Mouse (Mus musculus) monocyte, adult 5-6 weeks (primary cell): ENCODE measurements around the gene Kpna7. TPM values are rescaled to one million over a fixed set of nuclear protein-coding genes. Genes with fewer than 3 reads are reported as not detected.
"Not testable (repeated sequence)": the region's sequence is repeated elsewhere in the genome, so short reads cannot be mapped to it uniquely, and the experiment has no call there.

Experiments used
- ATAC-seq: fragments of 153-309, 156-312 bp; replicated peaks from 2 replicates; pipeline ENCODE4 v1.8.0; 2017; ENCODE audit warnings: mild to moderate bottlenecking; ENCODE audit not compliant: low TSS enrichment, insufficient number of reproducible peaks, severe bottlenecking, poor library complexity, low FRiP score
- total RNA-seq: library from RNA; stranded (forward); fragments of 200-1000, 200-491, 200-594 nt; gene quantifications from 3 replicates; pipeline ENCODE4 v1.2.3, GENCODE M21; 2017

The Kpna7 gene
- total RNA-seq, 1 experiment from 2014 or later, result not detected

DNA sequence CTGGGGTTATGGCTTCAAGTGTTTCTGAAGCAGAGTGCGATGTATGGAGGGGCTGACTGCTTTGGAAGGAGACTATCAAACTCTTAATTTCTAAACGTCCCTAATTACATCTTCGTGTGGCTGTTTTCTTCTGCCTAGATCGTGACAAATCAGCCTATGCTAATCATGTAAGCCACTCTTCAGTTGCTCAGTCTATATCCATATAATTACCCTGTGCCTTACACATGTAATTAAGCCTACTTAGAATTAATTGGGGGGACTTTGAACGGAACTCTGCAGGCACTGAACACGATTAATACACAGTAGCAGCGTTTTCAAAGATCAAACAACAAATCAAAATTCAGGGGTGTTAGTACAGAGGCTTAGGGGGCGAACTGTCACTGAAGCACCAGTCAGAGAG lies 25.9 kb downstream of the Kpna7 start:
- no peak for ATAC-seq

DNA sequence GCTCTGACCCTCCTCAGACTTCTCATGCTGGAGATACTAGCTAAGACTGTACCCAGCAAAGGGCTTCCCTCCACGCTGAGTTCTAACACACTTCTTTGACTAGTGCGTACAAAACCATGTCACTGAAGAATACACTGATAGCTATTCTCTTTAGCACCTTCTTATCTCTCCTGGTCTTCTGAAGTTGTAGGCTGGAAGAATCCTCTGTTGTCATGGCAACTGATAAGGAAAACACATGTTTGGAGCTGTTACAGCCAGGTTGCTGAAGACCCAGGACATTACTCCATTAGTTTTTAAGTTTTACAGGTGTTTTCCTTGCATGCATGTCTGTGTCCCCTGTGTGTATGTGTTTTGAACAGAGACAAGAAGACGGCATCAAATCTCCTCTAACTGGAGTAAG lies 29.6 kb downstream of the Kpna7 start:
- not testable (repeated sequence) for ATAC-seq

DNA sequence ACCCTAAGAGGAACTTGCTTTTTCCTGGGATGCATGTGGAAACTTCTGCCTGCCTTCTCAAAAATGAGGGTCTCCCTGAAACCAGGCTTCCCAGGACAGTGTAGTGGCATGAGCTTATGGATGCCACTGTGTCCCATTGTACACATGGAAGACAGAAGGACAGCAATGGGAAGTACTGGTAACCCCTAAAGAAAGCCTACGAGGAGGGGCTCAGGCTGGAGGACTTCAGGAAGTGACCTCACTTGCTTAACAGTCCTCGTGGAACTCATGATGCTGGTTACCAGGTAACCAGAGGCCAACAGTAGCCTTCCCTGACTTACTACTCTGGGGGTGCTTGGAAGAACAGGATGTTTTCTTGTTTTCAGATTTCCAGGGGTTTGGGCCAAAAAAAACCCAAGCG lies 41.1 kb downstream of the Kpna7 start, which contains the start of gene 1700018F24Rik:
Gene 1700018F24Rik, plus strand, starts transcription at position 301 of the 400 bp plus-strand sequence.
- ATAC-seq, result not testable (repeated sequence)

DNA sequence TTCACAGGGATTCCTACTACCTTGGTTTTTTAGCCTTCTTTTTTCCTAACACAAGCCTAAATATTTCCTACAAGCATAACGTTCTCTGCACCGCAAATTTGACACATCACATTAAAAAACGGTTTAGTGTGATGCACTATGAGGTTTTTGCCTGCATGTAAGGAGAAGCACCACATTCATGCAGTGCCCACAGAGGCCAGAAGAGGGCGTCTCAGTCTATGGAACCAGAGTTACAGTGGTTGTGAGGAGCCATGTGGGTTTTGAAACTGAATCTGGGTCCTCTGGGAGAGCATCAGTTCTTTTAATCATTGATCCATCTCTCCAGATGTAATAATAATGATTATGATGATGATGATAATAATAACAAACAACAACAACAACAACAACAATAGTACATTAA lies 42.2 kb downstream of the Kpna7 start:
- no peak for ATAC-seq

DNA sequence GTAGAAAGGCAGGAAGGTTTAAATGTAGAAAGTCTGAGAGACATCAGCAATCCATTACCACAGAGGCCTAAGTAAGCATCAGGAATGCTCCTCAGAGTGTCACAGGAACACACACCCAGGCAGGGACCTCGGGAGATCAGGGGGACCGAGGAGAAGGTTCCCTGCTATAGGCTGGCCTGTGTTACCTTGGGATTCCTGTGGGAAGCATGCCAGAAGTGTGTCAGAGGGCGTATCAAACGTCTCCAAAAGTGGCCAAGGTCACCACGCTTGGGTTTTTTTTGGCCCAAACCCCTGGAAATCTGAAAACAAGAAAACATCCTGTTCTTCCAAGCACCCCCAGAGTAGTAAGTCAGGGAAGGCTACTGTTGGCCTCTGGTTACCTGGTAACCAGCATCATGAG lies 51.4 kb downstream of the Kpna7 start, which contains the start of gene Gm4871:
Gene Gm4871, minus strand, starts transcription at position 364 of the 400 bp plus-strand sequence.
- ATAC-seq, result not testable (repeated sequence)

DNA sequence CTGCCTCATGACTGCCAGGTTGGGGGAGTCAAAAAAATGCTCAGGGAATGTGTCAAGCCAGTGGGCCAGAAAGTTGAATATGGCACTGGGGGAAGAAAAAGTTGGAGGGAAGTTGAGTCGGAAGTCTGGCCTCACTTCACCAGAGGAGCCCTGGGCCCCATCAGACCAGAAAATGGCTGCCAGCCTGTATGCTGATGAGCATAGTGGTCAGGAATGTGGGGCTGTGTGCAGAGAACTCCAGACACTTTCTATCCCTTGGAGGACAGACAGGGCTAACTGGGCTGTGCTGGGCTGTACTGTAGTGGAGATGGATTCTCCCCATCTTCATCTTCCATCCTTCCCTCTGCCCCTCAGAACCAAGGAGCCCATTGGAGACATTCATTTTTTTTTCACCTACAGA lies 53.4 kb downstream of the Kpna7 start:
- not testable (repeated sequence) for ATAC-seq

DNA sequence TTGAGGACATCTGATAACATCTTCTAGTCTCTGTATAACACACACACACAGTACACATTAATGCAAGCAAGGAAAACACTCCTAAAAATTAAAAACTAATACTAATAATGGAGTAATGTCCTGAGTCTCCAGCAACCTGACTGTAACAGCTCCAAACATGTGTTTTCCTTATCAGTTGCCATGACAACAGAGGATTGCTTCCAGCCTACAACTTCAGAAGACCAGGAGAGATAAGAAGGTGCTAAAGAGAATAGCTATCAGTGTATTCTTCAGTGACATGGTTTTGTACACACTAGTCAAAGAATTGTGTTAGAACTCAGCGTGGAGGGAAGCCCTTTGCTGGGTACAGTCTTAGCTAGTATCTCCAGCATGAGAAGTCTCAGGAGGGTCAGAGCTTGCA lies 63.1 kb downstream of the Kpna7 start:
- ATAC-seq, result not testable (repeated sequence)

DNA sequence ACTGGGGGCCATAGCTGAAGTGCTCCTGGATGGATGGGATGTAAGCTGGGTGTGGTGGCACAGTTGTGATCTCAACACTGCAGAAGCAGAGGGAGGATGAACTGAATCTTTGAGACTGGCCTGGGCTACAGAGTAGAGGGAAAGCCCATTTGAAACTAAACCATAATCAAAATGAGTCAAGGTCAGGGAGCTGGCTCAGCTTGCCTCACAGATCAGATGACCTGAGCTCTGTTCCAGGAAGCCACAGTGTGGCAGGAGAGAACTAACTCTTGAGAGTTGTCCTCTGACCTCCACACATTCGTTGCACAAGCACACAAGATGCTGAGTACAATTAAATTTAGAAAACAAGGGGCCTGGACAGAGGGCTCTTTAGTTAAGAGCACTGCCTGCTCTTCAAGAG lies 63.6 kb downstream of the Kpna7 start:
- not testable (repeated sequence) for ATAC-seq

DNA sequence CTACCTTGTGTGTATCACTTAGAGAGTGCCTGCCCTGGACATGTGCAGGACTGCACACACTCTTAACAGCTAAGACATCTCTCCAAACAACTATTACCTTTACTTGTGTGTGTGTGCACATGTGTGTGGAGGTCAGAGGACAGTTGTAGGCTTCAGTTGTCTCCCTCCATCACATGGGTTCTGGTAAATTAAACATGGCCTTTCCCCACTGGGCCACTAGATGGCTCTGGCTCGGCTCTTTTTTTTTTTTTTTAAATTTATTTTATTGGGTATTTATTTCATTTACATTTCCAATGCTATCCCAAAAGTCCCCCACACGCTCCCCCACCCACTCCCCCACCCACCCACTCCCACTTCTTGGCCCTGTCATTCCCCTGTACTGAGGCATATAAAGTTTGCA lies 67.1 kb downstream of the Kpna7 start:
- not testable (repeated sequence) for ATAC-seq

DNA sequence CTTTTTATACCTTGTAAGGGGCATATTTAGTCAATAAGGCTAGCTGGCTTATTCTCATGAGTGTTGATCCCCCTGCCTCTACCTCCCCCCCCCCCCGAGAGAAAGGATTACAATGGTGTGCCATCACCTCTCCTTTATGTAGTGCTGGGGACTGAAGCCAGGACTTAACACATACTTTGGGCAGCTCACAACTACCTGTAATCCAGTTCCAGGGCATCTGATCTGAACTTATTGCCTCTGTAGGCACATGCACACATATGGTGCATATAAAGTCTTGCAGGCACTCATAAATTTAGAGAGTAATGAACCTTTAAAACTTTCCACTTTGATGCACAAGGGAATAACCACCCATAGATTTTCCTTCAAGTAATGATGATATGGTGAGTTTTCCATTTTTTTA lies 69.6 kb downstream of the Kpna7 start:
- no peak for ATAC-seq

DNA sequence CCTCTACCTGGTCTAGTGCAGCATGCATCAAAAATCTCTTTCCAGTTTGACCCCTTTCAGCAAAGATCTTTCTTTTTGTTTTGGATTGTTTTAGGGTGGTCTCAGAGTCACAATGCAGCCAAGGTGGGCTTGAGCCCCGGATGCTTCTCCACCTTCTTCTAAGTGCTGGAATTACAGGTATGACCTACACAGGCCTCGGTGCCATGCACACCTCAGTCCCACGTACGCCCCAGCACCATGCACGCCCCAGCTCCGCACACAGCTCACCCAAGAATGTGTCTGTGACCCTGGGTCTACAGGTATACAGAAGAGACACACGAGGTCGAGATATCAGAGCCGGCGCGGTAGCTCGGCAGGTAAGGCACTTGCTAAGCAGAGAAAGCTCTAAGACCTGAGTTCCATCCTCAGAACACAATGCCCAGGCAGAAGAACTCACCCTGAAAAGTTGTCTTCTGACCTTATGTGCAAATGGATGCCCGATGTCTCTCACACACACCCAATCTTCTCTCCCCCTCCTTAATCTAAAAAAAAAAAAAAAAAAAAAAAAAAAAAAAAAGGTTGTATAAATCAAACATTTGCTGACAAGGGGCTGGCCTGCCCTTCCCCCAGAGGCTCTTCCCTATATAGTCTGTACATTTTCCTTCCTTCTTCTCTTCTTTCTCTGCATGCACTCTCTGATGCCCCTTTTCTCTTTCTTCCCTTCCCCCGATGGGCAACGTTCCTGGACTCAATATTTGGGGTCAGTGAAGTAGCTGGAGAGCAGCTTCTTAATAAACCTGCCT lies 74.8 kb downstream of the Kpna7 start:
- ATAC-seq, result no peak

DNA sequence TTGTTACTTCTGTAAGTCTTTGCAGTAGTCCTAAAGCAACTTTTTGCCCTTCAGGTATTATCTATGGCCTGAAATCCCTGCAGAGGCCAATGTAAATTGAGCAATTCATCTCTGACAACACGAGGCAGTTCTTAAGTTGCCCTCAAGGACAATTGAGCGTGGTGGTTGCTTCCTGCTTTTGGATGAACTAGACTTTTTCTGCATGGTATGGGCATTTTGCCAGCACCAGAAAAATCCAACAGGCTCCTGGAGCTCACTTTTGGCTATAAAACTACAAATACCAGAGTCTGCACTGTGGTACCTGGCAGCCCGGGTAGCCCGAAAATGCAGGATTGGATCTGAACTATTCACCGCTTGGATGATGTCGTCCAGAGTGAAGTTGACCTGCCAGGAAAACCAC lies 78.2 kb downstream of the Kpna7 start:
- ATAC-seq, result no peak

DNA sequence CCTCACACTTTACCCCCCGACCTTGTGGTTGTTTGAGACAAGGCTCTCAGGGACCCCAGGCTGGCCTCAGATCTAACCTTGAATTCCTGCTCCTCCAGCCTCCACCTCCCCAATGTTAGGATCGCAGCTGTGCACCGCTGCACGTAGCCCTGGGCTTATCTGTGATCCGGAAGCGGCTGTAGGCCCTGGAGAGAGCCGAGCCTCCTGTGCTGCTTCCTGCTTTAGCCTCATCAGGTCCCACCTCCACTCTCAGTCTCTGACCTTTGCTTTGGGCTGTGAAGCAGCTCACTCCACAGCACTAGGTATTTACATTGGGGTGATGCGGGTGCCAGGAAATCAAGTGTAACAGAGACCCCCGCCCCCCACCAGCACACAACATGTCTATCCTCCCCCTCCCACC lies 79.3 kb downstream of the Kpna7 start:
- no peak for ATAC-seq

DNA sequence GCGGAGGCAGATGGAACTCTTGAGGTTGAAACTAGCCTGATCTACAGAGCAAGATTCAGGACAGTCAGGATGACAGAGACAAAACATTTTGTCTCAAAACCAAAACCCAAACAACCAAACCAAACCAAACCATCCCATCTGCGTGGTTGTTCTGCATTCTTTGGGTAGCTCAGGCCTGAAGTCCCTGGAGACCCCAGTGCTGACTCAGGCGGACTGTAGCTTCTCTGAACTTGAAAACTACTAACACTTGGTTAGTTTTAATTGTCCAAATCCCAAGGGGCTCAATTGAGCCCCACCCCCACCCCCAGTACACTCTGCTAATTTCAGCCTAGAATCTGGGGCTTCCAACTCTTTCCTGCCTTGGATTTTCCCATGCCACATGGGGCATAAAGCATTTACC lies 80.5 kb downstream of the Kpna7 start:
- ATAC-seq, result no peak

DNA sequence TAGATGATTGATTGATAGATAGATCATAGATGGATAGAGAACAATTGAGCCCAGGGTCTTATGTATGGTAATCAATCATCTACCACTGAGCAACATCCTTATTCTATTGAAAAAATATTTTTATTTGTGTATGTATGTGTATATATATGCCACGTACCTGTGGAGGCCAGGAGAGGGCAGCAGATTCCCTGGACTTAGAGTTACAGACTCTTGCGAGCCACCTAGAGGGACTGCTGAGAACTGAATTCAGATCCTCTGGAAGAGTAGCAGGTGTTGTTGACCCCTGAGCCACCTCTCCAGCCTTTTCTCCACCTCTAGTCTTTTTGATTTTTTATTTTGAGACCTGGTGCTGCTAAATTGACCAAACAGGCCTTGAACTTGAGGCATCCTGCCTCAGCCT lies 85.3 kb downstream of the Kpna7 start:
- no peak for ATAC-seq

DNA sequence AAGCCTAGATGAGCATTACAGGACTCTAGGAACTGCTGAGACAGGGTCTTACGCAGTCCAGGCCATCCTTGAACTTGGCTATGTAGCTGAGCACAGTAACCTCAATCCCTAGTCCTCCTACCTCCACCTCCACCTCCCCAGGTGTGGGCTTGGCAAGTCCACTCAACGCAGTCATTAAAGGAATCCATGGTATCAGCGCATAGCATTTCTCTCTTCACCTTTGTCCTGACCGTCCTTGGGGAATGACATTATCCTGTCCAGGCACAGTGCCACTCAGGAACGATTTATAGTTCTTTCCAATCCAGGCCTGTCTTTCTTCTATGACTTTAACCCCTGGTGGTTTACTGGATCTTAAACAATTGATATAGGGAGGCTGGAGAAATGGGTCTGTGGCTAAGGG lies 93.3 kb downstream of the Kpna7 start:
- no peak for ATAC-seq

DNA sequence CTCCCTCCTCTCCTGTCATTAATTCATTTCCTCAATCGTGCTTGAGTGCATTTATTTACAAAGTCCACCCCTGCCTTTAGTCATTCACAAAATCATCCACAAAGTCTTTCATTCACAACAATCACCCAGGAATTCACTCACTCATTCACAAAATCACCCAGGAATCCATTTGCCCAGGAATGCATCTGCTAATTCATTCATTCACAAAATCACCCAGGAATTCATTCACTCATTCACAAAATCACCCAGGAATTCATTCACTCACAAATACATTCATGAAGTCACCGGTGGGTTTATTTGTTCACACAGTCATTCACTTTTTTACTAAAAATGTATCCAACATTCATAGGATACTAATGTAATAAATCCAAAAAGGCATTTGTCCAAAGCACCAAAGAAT lies 93.8 kb downstream of the Kpna7 start:
- ATAC-seq, result no peak

DNA sequence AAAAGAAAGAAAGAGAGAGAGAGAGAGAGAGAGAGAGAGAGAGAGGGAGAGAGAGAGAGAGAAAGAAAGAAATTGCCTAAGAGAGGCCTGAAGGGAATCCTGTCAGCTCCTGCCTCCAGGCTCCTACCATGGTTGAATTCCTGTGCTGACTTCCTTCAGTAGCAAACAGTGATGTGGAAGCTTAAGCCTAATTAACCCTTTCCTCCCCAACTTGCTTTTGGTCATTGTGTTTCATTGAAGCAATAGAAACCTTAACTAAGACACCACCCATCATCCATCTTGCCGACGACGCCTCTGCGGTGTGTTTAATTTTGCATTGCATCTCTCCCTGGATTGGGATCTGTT lies 94.8 kb downstream of the Kpna7 start:
- ATAC-seq, result no peak

DNA sequence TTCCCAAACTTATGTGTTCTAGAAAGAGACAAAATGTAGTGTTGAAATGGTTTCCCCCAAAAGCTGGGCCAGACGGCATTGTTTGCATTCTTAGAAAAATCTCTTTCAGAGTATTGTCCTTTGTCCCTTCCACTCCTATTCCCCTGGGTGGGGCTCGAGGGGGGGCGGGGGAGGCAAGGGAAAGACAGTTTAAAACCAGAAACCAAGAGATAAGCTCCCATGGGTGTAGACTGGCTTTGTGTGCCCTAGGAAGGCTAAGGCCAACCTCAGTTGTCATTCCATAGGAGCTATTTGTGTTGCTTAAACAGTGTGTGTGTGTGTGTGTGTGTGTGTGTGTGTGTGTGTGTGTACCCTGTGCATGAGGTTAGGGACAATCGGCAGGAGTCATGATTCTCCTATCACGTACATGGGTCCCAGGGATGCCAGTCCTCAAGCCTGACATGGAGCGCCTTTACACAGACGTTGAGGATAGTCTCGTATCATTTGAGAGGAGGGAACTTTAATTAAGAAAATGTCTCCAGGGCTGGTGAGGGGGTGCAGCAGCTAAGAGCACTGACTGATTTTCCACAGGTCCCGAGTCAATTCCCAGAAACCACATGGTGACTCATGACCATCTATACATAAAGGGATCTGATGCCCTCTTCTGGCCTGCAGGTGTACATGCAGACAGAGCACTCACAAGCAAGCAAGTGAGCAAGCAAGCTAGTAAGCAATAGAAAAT lies 95.3 kb downstream of the Kpna7 start:
- ATAC-seq, result no peak

DNA sequence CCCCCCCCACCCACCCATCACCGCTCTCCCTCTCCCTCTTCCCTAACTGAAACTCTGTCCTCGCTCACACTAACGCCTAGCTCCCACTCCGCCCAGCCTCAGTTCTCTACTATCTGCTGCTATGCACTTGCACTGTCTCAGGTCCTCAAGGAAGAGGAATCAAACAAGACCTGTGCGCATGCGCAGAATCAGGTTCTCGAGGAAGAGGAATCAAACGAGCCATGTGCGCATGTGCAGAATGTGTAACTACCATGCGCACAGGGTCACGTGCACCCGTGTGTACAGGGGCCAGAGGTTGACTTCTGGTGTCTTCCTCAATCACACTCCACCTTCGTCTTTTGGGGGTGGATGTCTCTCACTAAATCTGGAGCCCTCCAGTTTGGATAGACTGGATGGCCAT lies 96.3 kb downstream of the Kpna7 start:
- no peak for ATAC-seq
